Mouse (Mus musculus): ENCODE measurements around the gene Suclg2. TPM values are rescaled to one million over a fixed set of nuclear protein-coding genes. Genes with fewer than 3 reads are reported as not detected.

The Suclg2 gene
- polyA plus RNA-seq, 1 experiment from 2014 or later: 55.9 TPM

DNA sequence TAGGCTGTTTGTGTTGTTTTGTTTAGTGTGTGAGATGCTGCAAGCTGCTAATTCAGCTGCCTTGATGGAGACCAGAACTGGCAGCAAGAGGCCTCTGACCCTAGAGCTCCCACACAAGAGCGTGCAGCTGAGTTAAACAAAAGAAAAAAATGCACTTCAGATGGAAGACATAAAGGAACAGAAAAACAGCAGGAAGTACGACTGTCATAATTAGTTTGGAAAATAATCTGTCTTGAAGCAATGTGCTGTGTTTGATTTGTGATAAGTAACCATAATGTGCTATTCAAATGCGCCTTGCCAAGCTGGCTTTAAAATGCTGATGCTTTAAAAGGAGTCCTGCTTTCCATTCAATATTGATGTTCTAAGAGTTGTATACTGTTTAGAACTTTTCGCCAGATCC lies 144.2 kb downstream of the Suclg2 start:
- peak; percentile 32 for DNase-seq (ENCODE audit: low spot score)
- Histone ChIP-seq H3K4me1 (peaks cover 32% of the 10 kb centered on the region), H3K27ac (replicated peaks) (peak overlapping the region; percentile 61; the same call in 1 of the 2 replicates)

DNA sequence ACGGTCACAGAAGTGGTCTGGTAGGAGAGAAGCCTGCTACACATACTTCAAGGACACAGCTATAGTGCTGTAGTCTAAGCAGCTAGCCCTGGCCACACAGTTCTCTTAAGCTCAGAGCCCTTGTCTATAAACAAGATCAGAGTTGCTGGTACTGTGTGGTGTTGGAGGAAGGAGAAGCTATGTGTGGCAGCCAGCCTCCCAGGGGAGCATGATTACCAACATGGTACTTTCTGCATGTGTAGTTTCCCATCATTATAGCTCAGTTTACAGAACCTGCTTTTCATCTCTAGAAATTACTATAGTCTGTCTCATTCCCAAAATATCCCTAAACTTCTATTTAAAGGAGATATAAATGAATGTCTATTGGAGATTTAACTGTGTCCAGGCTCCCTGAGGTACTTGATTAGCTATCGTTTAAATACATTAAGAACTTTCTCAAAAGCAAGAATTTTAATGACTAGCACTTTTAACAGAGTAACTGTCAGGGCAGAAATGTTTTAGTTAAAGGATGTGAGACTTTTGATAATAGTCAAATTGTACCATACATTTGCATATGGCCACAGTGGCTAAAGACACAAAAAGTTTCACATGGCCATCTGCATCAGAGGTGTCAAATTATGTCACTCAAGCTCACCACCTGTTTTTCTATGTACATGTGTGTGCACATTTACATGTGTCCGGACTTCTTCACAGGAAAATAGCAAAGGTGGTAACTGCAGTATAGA lies 145.4 kb downstream of the Suclg2 start:
- peaks cover 32% of the 10 kb centered on the region for H3K4me1 ChIP-seq
- WGBS: 88% methylated on average over 3 of the region's 3 CpGs

More for the DNA sequence above, 144.2 kb downstream of the Suclg2 start:
- H3K4me3 ChIP-seq: no peak overlapping the region
- no peaks in the 10 kb centered on the region; the same call in 1 of the 2 replicates for H3K36me3 ChIP-seq (replicated peaks)
- H3K27me3 ChIP-seq (replicated peaks; ENCODE audit: low read depth, poor library complexity, severe bottlenecking): no peaks in the 10 kb centered on the region
- H3K9me3 ChIP-seq: no peaks in the 10 kb centered on the region
- 34% methylated on average over 4 of the region's 4 CpGs for WGBS

DNA sequence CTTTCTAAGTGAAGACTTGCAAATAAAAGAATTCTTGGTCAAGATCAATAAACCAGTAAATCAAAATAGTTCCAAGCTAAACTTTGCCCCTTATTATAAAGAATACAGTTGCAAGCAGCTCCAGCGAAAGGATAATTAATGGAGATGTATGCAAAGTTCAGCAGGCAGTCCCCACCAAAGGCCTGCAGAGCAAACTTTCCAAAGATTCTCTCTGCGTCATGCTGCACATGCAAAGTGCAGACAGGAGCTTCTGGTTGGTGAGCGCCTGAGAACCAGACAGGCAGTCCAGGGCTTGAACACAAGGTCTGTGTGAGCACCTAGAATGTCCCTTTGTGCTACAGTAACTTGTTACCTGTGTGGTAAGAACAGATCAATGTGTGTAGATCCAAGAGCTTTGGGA lies 147.0 kb downstream of the Suclg2 start:
- Histone ChIP-seq H3K27me3 (replicated peaks; ENCODE audit: low read depth, poor library complexity, severe bottlenecking) (no peaks in the 10 kb centered on the region), H3K36me3 (replicated peaks) (0 out of 2 replicates have a peak, but pooled peaks cover 2% of the 10 kb centered on the region), H3K4me3 (no peak overlapping the region), H3K4me1 (peaks cover 32% of the 10 kb centered on the region), H3K27ac (replicated peaks) (no peak overlapping the region), H3K9me3 (no peaks in the 10 kb centered on the region)
- 89% methylated on average over 3 of the region's 3 CpGs for WGBS
- no peak for DNase-seq (ENCODE audit: low spot score)

More for the DNA sequence above, 145.4 kb downstream of the Suclg2 start:
- Histone ChIP-seq H3K4me3 (no peak overlapping the region), H3K27me3 (replicated peaks; ENCODE audit: low read depth, poor library complexity, severe bottlenecking) (no peaks in the 10 kb centered on the region), H3K36me3 (replicated peaks) (peaks cover 2% of the 10 kb centered on the region; the same call in 1 of the 2 replicates), H3K9me3 (no peaks in the 10 kb centered on the region), H3K27ac (replicated peaks) (no peak overlapping the region)
- DNase-seq (ENCODE audit: low spot score): no peak

DNA sequence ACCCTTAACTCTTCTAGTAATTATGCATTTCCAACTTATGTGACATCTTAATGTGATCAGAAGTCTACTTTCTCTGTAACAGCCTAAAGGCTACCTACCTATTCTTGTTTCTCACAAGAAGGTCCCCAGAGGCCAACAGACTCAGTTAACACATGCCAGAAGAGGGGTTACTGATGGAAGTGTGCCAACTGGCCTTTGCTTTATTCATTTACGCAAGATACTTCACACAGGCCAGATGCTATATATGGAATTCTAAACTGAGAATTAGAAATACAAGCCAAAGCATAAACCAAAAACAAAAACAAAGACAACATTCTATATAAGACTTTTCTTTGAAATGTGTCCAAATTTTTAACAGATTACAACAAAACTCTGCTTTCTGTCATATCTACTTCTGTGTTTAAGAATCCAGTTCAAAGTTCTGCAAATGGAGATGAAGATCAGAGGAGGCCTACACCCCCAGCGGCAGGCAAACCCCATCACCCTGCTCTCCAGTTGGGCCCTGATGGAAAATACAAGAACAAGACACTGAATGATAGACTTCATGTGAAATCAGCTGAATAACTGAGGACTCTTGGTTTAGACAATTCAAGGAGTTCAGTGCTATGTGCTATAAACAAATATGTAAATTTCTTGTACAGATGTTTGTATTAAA lies 155.1 kb downstream of the Suclg2 start:
- no peak for DNase-seq (ENCODE audit: low spot score)
- no peaks in the 10 kb centered on the region for H3K27me3 ChIP-seq (replicated peaks; ENCODE audit: low read depth, poor library complexity, severe bottlenecking)
- H3K27ac ChIP-seq (replicated peaks): no peak overlapping the region
- no peaks in the 10 kb centered on the region for H3K4me1 ChIP-seq
- 95% methylated on average over 2 of the region's 2 CpGs for WGBS
- H3K4me3 ChIP-seq: no peak overlapping the region
- 0 out of 2 replicates have a peak, but pooled peaks cover 2% of the 10 kb centered on the region for H3K36me3 ChIP-seq (replicated peaks)
- H3K9me3 ChIP-seq: no peaks in the 10 kb centered on the region

DNA sequence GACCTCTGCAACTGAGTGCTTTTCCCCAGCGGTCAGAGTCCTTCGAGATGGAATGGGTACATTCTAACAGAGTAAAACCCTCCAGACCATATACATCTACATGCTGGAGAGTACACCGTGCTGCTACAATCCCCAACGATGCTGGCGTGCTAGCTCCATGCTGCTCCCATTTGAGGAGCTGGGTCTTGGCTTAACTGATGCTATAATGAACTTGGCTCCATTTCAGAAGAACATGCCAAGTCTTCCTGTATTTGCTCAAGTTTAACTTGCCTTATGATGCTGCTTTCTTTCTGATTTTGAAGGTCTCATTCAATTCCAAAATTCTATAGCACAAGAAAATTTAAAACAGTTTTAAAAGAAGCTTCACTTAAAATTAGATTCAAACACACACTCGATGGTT lies 162.3 kb downstream of the Suclg2 start:
- Histone ChIP-seq H3K4me1 (peaks cover 15% of the 10 kb centered on the region), H3K27me3 (replicated peaks; ENCODE audit: low read depth, poor library complexity, severe bottlenecking) (no peaks in the 10 kb centered on the region), H3K9me3 (no peaks in the 10 kb centered on the region), H3K4me3 (no peak overlapping the region), H3K27ac (replicated peaks) (no peak overlapping the region), H3K36me3 (replicated peaks) (no peaks in the 10 kb centered on the region)
- 95% methylated on average over 6 of the region's 6 CpGs for WGBS
- no peak for DNase-seq (ENCODE audit: low spot score)

DNA sequence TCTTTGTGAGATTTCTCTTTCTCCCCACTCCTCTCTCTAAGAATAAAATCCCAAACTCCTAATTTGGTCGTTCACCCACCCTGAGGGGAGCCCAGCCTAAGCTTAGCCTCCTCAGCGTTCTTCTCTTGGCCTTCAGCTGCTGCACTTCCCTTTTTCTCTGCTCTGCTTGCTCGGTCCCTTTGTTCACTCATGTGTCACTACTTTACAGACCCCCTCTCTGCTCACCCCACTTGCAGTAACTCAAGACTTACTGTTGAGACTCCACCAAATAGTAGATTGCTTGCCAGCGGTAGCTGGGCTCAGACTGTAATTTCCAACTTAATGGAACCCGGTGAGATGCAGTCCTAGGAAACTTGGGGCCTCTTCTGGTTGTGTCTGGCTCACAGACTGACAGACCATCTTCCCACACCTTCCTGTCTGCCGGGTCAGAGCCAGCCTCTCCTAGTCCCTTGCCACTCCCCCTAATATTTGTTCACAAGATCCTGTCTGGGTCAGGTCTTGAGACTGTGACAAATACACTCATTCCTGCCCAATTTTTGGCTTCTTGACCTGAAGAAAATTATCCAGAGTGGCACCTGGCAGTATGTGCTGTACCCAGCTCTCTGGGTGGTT lies 166.2 kb downstream of the Suclg2 start:
- WGBS: 68% methylated on average over 6 of the region's 6 CpGs
- no peaks in the 10 kb centered on the region; the same call in 1 of the 2 replicates for H3K36me3 ChIP-seq (replicated peaks)
- H3K4me1 ChIP-seq: peaks cover 27% of the 10 kb centered on the region
- 0 out of 2 replicates have a peak overlapping the region, but pooled peaks have one; percentile 19 for H3K27ac ChIP-seq (replicated peaks)
- DNase-seq (ENCODE audit: low spot score): no peak
- no peak overlapping the region for H3K4me3 ChIP-seq
- H3K27me3 ChIP-seq (replicated peaks; ENCODE audit: low read depth, poor library complexity, severe bottlenecking): no peaks in the 10 kb centered on the region
- H3K9me3 ChIP-seq: no peaks in the 10 kb centered on the region

DNA sequence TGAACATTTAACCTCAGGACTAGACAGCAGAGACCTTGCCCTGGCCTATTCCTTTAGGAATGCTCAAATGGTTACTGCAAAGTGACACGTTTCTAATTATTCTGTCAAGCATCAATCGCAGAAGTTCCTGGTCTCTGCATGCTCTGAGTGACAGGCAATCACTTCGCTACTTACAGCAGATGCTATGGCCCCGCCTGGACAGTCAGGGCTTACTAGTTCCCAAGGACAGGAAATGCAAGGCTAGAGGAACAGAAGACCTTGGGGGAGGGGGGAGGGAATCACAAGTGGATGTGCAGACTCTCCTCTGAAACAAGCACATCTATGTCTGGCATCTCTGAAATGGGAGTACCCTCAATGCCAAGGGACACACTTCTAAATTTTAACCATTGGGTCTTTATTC lies 167.6 kb downstream of the Suclg2 start:
- no peaks in the 10 kb centered on the region for H3K9me3 ChIP-seq
- no peaks in the 10 kb centered on the region; the same call in 1 of the 2 replicates for H3K36me3 ChIP-seq (replicated peaks)
- peaks cover 27% of the 10 kb centered on the region for H3K4me1 ChIP-seq
- H3K27ac ChIP-seq (replicated peaks): peak overlapping the region; percentile 40; the same call in 1 of the 2 replicates
- H3K27me3 ChIP-seq (replicated peaks; ENCODE audit: low read depth, poor library complexity, severe bottlenecking): no peaks in the 10 kb centered on the region
- DNase-seq (ENCODE audit: low spot score): peak; percentile 22
- 43% methylated on average over 4 of the region's 4 CpGs for WGBS
- H3K4me3 ChIP-seq: no peak overlapping the region

DNA sequence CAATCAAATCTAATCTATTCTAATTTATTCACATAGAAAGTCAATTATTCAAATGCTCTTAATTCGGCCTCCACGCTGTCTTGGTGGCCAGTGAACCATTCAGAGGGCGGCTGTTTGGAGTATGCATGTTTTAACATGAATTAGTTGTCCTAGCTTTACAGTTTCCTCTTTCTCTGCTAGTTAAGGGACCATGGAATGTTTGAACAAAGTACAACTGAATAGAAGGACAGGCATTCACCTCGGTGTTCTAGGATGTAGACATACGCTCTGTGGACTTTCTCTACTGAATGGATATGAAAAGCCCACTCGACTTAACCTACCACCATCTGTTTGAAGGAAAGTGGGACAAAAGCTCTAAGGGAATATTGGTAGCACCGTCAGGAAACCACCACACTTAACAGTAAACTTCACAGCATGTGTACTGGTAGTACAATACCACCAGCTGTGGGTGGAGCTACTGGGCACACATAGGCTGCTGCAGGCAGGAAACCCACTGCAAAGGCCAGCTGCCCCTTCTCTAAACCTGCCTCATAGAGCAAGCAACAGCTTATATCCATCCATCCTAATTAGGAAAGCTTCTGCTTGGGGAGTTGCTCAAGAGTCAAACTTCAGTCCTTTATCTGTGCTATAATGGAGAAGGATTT lies 172.3 kb downstream of the Suclg2 start:
- WGBS: 86% methylated on average over 7 of the region's 7 CpGs

DNA sequence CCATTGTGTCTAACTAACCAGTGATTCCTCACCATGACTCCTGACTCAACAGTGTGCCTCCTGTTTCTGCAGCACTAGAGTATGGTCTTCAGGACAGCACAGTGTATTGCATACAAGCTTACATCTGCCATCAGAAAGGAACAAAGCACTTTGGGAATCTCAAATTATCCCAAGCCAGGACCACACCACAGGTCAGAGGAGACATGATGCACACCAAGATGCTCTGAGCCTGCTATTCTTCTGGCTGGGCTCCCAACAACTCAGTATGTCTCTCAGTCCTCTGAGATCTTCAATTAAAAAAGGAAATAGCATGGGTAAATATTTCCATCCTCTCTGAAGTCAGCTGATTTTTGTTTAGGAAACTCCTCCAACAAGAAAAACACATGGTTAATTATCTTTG lies 172.9 kb downstream of the Suclg2 start:
- H3K9me3 ChIP-seq: no peaks in the 10 kb centered on the region
- peaks cover 10% of the 10 kb centered on the region for H3K4me1 ChIP-seq
- DNase-seq (ENCODE audit: low spot score): no peak
- no peaks in the 10 kb centered on the region for H3K27me3 ChIP-seq (replicated peaks; ENCODE audit: low read depth, poor library complexity, severe bottlenecking)
- H3K36me3 ChIP-seq (replicated peaks): peaks cover 6% of the 10 kb centered on the region; the same call in 1 of the 2 replicates
- H3K4me3 ChIP-seq: no peak overlapping the region
- H3K27ac ChIP-seq (replicated peaks): no peak overlapping the region

More for the DNA sequence above, 172.3 kb downstream of the Suclg2 start:
- no peak overlapping the region for H3K27ac ChIP-seq (replicated peaks)
- no peak overlapping the region for H3K4me3 ChIP-seq
- peaks cover 6% of the 10 kb centered on the region; the same call in 1 of the 2 replicates for H3K36me3 ChIP-seq (replicated peaks)
- no peaks in the 10 kb centered on the region for H3K27me3 ChIP-seq (replicated peaks; ENCODE audit: low read depth, poor library complexity, severe bottlenecking)
- DNase-seq (ENCODE audit: low spot score): no peak
- H3K4me1 ChIP-seq: peaks cover 16% of the 10 kb centered on the region
- H3K9me3 ChIP-seq: no peaks in the 10 kb centered on the region

DNA sequence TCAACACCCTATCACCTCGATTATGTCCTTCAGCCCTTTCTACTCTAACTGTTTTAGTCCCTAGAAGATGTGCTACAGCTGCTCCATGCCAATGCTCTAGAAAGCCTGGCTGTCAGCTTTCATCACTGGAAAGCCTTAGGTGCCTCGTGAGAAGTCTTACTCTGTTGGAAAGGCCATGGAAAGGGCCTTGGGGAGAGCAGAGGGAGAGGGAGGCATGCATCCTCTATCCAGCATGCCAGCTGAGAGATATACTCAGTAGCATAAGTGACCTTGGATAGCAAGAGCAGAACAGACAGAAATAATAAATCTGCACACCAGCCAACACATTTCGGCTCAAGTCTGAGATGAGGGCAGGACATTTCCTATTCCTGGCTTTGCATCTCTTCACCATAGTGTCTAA lies 173.3 kb downstream of the Suclg2 start:
- H3K9me3 ChIP-seq: no peaks in the 10 kb centered on the region
- H3K4me1 ChIP-seq: peaks cover 7% of the 10 kb centered on the region
- no peaks in the 10 kb centered on the region for H3K27me3 ChIP-seq (replicated peaks; ENCODE audit: low read depth, poor library complexity, severe bottlenecking)
- H3K27ac ChIP-seq (replicated peaks): no peak overlapping the region; the same call in 1 of the 2 replicates
- WGBS: 88% methylated on average over 3 of the region's 3 CpGs
- peaks cover 6% of the 10 kb centered on the region; the same call in 1 of the 2 replicates for H3K36me3 ChIP-seq (replicated peaks)
- no peak overlapping the region for H3K4me3 ChIP-seq
- DNase-seq (ENCODE audit: low spot score): no peak

DNA sequence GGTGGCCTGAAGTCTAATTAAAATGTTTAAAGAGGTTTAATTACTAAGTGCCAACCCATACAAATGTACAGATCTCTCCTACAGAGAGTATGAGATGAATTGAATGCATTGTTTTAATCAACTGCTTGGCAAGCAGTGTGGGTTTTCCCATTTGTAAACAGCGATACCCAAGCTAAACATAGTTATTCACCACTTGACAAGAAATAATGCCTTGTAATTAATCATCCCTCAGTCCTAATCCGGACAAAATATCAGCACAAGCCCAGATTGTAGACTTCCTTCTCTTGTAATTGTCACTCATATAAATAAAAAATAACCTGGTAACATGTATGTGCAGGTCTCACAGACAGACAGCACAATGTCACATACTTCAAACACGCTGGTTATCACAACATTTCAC lies 183.4 kb downstream of the Suclg2 start:
- no peak overlapping the region for H3K27ac ChIP-seq (replicated peaks)
- no peaks in the 10 kb centered on the region for H3K36me3 ChIP-seq (replicated peaks)
- H3K9me3 ChIP-seq: no peaks in the 10 kb centered on the region
- H3K4me1 ChIP-seq: no peaks in the 10 kb centered on the region
- no peaks in the 10 kb centered on the region for H3K27me3 ChIP-seq (replicated peaks; ENCODE audit: low read depth, poor library complexity, severe bottlenecking)
- no peak for DNase-seq (ENCODE audit: low spot score)
- 87% methylated on average over 3 of the region's 3 CpGs for WGBS
- H3K4me3 ChIP-seq: no peak overlapping the region

DNA sequence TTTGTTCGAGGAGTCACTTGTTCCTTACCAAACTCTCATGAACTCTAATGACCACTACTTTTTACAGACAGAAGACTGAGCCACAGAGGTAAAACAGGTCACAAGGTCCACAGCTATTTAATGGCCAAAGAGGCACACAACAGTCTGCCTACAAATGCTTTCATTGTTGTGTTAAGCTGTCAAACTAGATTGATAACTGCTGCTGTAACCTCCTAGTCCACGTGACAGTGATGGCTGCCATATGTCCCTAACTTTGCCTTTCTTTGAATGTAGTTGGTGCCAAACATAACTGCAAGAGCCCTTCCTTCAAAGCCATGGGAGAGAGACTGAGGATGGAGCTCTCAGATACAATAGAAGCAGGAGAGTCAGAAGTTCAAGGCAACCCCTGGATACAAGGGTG lies 198.8 kb downstream of the Suclg2 start:
- H3K9me3 ChIP-seq: no peaks in the 10 kb centered on the region
- H3K36me3 ChIP-seq (replicated peaks): no peaks in the 10 kb centered on the region; the same call in 1 of the 2 replicates
- no peak for DNase-seq (ENCODE audit: low spot score)
- no peaks in the 10 kb centered on the region for H3K27me3 ChIP-seq (replicated peaks; ENCODE audit: low read depth, poor library complexity, severe bottlenecking)
- H3K4me3 ChIP-seq: no peak overlapping the region
- H3K4me1 ChIP-seq: peaks cover 13% of the 10 kb centered on the region
- H3K27ac ChIP-seq (replicated peaks): no peak overlapping the region
- WGBS: 57% methylated on average over 2 of the region's 2 CpGs

Measured in embryonic facial prominence, embryonic 10.5 days (tissue).